Mouse (Mus musculus): ENCODE data around the gene Cdk5. TPM values are rescaled to one million over a fixed set of nuclear protein-coding genes. Genes with fewer than 3 reads are reported as not detected.

Gene Cdk5
- total RNA-seq (2021): 100 to 1,000 TPM; 128 to 129 TPM
- long read RNA-seq, experiment 1, transcript Cdk5-201 (12 exons, 2,059 nt): major isoform, 104 of 140 reads
- long read RNA-seq, experiment 1, partial matches to known transcripts: 7 of 140 reads
- long read RNA-seq, experiment 1, other reads (novel, unspliced or antisense): 29 of 140 reads
- long read RNA-seq, experiment 2, transcript Cdk5-201 (12 exons, 2,059 nt): major isoform, 94 of 119 reads
- long read RNA-seq, experiment 2, partial matches to known transcripts: 6 of 119 reads
- long read RNA-seq, experiment 2, other reads (novel, unspliced or antisense): 19 of 119 reads

DNA sequence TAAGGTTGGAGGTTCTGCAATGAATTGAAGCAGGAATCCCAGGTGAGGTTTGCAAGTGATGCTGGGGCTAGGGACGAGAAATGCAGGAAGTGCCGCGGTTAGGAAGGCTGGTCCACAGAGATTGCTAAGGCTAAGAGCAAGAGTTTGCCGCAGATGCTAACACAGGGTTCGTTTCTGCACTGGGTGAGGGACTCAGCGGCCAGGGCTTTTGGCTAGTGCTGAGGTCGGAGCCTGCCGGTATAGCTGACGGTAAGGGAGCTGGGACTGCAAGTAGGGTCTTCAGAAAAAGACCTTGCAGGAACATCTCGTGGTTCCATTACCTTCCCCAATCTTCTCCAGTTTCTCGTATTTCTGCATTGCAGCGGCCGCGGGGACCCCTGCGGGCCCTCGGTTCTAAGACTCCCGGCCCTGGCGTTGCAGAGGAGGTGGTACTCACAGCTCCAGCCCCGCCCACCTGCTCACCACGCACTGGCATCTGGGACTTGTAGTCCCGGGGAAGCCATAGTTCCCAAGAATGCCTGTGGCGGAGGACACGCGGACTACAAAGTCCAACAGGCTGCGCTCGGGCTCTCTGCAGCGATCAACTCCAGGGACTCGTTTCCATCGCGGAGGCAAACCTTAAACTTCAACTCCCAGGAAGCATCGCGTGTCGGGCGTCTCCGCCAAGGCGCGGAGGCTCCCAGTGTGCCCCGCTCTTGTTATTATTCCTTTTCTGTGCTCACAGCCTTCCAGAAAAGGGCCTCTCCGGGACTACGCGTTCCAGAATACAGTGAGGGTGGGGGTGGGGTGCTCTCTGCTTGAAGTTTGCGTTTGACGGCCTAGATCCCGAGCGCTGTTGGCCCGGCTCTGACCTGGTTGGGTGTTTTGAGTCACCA lies at the start of gene Cdk5, which contains the start of gene Slc4a2:
Cdk5 (minus strand) TSS at position 402 of the 875 bp plus-strand sequence.
Slc4a2 (plus strand) TSS at position 709 of the 875 bp plus-strand sequence.
- DNase-seq (ENCODE audit: low spot score in 2 of 2): peak; percentile 98 to 99

GRCm38 (mm10) chr5:24470600-24470999 lies 47.3 kb upstream of the Cdk5 start:
- DNase-seq (ENCODE audit: low spot score in 2 of 2): peak; percentile 73 to 82

DNA sequence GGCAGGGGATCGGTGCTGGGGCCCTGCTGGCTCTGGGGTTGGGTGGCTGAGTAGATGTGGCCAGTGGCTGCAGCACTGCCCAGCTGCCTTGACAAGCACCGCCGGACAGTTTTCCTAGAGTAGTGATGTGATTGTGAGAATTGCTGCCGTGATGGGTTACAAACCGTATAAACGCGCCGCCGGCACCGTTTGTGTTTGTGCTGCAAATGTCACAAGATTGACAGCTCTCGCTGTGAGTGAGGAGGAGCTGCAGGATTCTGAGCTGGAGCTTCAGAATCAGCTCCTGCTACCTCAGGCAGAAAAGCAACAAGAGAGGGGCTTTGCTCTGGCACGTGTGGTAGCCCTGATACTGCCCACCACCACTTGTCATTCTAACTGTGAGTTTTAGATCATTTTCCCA lies 43.4 kb upstream of the Cdk5 start:
- DNase-seq (ENCODE audit: low spot score in 2 of 2): no peak

- DNase-seq (ENCODE audit: low spot score in 2 of 2): no peak
These were observed 32.3 kb upstream of the Cdk5 start for GRCm38 (mm10) chr5:24455613-24456012.

GRCm38 (mm10) chr5:24455076-24455475 lies 31.7 kb upstream of the Cdk5 start:
- no peak for DNase-seq (ENCODE audit: low spot score in 2 of 2)

- DNase-seq (ENCODE audit: low spot score in 2 of 2): no peak
These were observed 30.6 kb upstream of the Cdk5 start for GRCm38 (mm10) chr5:24453985-24454303.

- DNase-seq (ENCODE audit: low spot score in 2 of 2): peak in 1 of 2 experiments; percentile 25
These were observed 30.1 kb upstream of the Cdk5 start for GRCm38 (mm10) chr5:24453283-24453984.

GRCm38 (mm10) chr5:24452691-24453233 lies 29.4 kb upstream of the Cdk5 start:
- DNase-seq (ENCODE audit: low spot score in 2 of 2): peak; percentile 41 to 56

DNA sequence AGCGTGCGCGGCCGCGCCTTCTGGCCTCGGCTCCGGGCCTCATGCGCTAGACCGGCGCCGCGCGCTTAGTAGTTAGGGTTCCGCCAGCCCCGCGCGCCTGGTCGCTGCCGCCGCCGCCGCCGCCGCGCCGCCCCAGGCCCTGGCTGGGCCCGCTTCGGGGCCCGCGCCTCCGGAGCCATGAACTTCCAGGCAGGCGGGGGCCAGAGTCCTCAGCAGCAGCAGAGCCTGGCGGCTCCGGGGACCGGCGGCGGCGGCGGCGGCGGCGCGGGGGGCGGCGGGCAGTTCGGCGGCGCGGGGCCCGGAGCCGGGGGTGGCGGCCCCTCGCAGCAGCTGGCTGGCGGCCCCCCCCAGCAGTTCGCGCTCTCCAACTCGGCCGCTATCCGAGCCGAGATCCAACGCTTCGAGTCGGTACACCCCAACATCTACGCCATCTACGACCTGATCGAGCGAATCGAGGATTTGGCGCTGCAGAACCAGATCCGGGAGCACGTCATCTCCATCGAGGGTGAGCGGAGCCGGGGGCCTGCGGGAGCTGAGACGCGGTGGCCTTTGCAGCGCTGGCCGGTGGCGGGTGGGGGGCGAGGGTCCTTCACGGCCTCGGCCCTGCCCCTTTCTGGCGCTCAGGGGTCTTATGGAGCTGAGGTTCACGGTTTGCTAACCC lies 28.8 kb upstream of the Cdk5 start, which contains the start of gene Agap3:
Agap3 (plus strand) TSS at position 148 of the 661 bp plus-strand sequence.
- DNase-seq (ENCODE audit: low spot score in 2 of 2): peak in 1 of 2 experiments; percentile 34

DNA sequence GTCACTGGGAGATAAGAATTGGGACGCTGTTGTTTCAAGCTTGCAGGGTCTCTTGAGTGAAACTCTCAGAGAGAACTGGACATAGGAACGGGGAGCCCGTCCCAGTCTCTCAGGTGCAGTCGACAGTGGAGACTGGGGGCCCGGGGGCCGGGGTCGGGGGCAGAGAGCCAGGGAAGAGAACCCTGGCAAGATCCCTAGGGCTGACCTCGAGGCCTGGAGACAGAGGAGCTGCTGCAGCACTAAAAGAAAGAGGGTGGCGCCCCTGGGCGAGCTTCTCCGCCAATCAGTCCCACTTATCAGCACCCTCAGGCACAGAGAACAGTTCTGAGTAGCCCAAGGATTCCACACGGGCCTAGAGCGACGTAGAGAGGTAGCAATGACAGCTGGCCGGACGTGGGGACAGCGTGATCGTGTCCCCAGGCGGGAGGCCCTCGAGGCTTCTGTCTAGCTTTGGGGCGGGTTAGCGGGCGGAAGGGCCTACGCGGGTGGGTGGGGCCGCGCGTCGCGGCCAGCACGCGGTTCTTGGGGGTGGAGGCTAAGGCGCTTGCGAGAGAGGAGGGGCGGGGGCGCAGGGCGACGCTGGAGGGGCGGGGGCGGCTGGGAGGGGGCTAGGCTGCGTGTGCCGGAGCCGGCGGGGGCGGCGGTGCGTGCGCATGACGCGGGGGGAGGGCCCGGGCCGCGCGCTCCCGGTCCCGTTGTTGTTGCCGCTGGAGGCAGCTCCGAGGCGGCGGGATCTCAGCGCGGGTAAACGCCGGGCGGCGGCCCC lies 28.1 kb upstream of the Cdk5 start:
- peak; percentile 77 to 89 for DNase-seq (ENCODE audit: low spot score in 2 of 2)

- DNase-seq (ENCODE audit: low spot score in 2 of 2): peak; percentile 82 to 90
These were observed 24.4 kb upstream of the Cdk5 start, which contains the start of gene Tmub1 for GRCm38 (mm10) chr5:24447624-24448298. Gene Tmub1, minus strand, starts transcription at chr5:24447854.

GRCm38 (mm10) chr5:24446630-24447029 lies 23.3 kb upstream of the Cdk5 start:
- DNase-seq (ENCODE audit: low spot score in 2 of 2): no peak

GRCm38 (mm10) chr5:24445428-24446080 lies 22.2 kb upstream of the Cdk5 start:
- no peak for DNase-seq (ENCODE audit: low spot score in 2 of 2)

- DNase-seq (ENCODE audit: low spot score in 2 of 2): peak; percentile 96 to 97
These were observed 21.6 kb upstream of the Cdk5 start, which contains the start of gene Fastk for GRCm38 (mm10) chr5:24444746-24445427. Gene Fastk, minus strand, starts transcription at chr5:24445287.

GRCm38 (mm10) chr5:24443927-24444326 lies 20.6 kb upstream of the Cdk5 start:
- DNase-seq (ENCODE audit: low spot score in 2 of 2): no peak

DNA sequence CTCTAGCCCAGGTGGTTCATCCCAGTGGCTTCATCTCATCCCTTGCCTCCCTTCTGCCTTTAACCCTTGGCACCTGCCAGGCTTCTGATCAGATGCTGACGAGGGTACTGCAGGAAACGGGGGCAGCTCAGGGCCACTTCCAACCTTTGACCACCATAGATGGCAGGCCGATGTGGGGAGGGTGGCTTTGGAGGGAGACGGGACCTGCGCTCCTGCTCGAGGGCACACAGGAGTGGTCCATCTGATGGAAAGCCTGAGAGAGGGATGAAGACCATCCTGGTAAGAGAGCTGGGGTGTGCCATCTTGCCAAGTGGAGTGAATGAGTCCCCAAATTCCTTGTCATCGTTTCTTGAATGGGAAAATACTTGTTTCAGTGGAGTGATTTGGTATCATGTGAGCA lies 19.9 kb upstream of the Cdk5 start:
- DNase-seq (ENCODE audit: low spot score in 2 of 2): no peak

- no peak for DNase-seq (ENCODE audit: low spot score in 2 of 2)
These were observed 18.7 kb upstream of the Cdk5 start for GRCm38 (mm10) chr5:24442029-24442428.

GRCm38 (mm10) chr5:24441187-24441586 lies 17.9 kb upstream of the Cdk5 start:
- DNase-seq (ENCODE audit: low spot score in 2 of 2): no peak

Data from left cerebral cortex, adult 18-20 months (tissue).